Mouse (Mus musculus) gastrocnemius, postnatal 4 days (tissue): ENCODE measurements around the gene Klc1. TPM values are rescaled to one million over a fixed set of nuclear protein-coding genes. Genes with fewer than 3 reads are reported as not detected.
A peak's percentile ranks its signal among the peaks of the same experiment; 100 is the strongest.

Experiments used
- DNase-seq, 2 experiments: peaks; one replicate each; pipeline ENCODE4 v3.0.0; 2021 to 2022; ENCODE audit warnings: low spot score in 2 of 2, mixed read lengths in 2 of 2
- total RNA-seq, 2 experiments: library from RNA; stranded (reverse); gene quantifications; 2 replicates each; pipeline ENCODE4 v1.2.3; 2021

Gene Klc1
- total RNA-seq, 2 experiments from 2014 or later: 117 to 120 TPM

DNA sequence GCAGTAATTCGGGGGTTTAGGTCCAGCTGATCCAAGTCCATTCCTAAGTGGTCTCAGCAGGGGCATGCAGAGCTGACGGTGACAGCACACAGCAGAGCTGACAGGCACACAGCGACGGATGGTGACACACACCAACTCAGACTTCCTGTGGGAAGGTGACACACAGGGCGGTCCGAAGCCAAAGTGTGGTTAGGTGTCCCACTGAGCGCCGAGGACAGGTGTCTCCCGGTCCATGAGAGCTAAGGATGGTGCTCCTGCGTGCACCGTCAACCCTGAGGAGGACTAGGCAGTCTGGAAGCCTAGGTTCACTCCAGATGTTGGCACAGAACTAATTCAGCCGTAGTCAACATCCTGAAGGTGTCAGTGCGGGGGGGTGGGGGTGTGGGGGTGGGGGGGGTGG is 53.4 kb downstream of the Klc1 start:
- DNase-seq: no peak

DNA sequence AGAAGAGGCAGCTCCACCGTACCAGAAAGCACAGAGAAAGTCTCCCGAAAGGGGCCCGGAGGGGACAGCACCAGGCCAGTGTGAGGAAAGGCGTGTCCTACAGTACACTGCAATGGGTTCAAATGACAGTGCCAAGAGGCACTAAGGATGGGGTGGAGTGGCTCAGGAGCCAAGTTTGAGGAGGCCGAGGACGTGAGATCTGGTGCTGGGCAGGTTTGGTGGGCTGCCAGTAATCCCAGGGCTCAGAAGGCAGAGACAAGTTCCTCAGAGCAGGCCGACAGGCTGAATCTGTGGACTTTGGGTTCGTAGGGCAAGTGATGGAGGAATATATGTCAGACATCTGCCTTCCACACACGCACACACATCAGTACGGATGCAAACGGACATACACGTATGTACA is 54.0 kb downstream of the Klc1 start:
- DNase-seq: no peak

DNA sequence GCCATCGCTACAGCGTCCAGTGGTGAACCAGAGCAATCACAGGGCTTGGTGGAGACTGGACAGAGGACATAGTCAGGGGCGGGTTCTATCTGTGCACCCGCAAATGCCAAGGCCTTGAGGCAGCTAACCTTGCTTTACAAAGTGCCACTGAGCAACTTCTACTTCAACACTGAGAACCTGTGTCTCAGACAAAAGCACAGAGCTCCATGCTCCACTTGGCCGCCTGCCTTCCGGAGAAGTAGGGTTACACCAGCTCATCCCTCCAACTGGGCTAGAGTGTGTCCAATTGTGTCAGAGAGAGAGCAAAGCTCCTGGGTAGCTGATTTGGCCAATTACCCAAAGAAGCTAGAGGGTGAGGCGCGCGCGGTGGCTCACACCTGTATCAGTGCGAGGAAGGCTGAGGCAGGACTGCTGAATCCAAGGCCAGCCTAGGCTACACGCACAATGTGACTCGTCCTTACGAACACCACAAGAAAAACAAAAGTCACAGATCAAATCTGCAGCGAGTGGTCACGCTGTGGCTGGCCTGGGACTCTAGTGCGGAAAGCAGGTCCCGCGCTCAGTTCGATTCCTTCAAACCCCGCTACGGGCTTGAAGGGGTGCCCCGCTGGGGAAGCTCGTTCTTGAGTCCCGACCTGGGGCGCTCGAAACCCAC is 54.6 kb downstream of the Klc1 start:
- DNase-seq: no peak

GRCm38 (mm10) chr12:111813766-111814617 is 55.3 kb downstream of the Klc1 start, which contains the start of the genes Xrcc3 and Zfyve21:
Gene Xrcc3, minus strand, starts transcription at chr12:111813873.
Gene Zfyve21, plus strand, starts transcription at chr12:111814170.
- DNase-seq: peak; percentile 89 to 96

DNA sequence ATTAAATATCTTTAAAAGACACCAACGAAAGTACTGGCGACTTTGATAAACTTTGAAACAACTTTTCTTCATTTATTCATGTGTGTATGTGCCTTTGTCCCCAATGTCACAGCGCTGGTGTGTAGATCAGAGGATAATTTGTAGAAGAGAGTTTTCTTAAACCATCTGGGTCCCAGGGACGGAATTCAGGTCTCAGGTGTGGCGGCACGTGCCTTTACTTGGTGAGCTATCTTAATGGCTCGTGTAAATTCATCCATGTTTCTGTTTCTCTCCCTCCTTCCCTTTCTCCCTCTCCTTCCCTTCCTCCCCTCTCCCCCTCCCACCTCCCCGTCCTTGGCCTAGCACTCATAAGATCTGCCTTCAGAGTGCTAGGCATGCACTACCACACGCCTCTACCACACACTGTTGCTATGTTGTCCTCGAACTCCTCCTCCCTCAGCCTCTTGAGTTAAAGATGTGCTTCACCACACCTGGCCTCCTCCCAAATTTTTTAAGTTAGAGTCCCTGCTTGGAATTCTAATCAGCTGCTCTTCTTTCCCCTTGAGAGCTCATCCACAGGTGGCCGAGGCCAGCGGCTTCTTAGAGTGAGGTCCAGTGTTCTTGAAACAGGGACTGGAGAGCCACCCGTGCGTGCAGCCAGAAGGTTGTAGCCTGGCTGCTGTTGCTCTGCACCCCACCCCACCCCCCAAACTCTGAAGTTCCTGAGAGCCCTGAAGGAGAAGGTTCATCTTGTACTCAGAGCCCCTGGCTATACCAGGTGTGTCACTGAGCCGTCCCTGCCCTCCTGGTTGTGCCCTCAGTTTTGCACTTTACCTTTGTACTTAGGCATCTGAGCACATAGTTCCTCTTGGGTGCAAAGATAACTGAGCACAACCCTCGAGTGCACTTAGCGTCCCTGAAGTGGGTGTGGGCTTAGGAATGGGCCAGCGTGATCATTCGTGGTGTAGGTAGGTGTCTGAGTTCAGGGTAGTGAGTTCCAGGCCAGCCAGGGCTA is 56.4 kb downstream of the Klc1 start:
- DNase-seq: no peak

DNA sequence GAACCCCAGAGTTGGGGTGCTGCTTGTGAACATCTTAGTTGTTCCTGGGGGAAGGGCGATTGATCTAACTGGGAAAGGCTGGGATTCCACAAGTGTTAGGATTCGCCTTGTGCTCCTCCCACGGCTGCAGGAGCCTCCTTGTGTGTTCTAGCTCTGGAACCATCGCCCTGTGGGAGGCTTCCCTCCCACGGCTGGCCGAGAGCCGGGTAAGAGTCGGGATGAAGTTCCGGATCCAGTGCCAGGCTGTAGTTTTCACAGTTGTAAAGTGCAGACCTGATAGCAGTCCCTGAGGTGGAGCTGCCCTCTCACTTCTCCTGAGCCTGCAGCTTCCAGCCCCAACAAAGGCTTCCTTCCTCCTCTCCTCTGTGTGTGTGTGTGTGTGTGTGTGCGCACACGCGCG is 57.9 kb downstream of the Klc1 start:
- peak in 1 of 2 experiments; percentile 41 for DNase-seq

DNA sequence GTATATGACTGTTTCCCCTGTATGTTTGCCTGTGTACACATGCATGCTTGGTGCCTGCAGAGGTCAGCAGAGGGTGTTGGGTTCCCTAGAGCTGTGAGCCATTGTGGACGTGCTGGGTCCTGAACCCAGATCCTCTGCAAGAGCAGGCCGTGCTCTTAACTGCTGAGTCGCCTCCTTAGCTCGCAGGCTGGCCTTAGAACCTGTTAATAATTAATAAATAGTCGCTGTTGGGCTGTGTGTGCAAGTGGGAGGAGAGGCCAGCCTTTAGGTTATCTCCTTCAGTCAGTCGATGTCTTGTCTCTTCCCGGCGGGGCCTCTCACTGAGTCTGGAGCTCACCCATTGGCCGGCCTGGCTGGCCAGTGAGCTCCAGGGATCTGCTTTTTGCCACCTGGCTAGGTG is 58.3 kb downstream of the Klc1 start:
- no peak for DNase-seq

GRCm38 (mm10) chr12:111817991-111818390 is 59.3 kb downstream of the Klc1 start:
- no peak for DNase-seq

DNA sequence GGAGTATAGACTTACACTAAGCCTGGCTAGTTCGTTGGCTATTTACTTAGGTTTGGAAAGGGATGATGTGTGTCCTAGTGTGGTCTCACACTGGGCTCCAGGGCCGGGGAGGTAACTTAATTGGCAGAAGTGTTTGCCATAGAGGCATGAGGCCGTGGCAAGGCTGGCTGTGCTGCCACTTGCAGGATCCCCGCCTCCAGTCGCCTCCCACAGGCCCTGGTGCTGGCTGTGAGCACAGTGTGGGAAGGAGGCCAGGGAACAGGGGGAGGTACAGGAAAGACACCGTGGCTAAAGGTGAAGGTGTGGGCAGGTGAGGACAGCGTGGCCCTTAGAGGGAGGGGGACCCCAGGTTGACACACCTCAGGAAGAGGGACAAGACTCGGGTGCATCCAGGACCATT is 61.3 kb downstream of the Klc1 start:
- no peak for DNase-seq

- DNase-seq: no peak
These were observed 62.1 kb downstream of the Klc1 start for GRCm38 (mm10) chr12:111820708-111821107.

DNA sequence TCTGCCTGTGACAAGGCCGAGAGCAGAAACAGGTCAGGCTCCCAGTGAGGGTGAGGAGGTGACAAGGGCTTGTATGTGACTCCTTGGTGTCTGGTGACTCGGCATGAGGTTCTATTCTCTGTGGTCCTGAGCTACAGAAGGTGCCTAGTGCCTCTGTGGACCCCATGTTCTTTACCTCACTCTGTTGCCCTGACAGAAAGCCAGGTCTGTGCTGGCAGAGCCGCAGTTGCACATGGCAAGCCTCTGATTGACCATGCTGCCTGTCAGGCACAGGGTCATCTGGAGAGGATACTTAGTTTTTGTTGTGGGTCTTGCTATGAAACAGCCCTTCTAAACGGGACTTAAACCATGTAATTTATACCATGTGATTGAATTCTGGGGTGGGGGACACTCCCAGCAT is 63.3 kb downstream of the Klc1 start:
- DNase-seq: no peak

- DNase-seq: no peak
These were observed 68.9 kb downstream of the Klc1 start for GRCm38 (mm10) chr12:111827556-111827955.

DNA sequence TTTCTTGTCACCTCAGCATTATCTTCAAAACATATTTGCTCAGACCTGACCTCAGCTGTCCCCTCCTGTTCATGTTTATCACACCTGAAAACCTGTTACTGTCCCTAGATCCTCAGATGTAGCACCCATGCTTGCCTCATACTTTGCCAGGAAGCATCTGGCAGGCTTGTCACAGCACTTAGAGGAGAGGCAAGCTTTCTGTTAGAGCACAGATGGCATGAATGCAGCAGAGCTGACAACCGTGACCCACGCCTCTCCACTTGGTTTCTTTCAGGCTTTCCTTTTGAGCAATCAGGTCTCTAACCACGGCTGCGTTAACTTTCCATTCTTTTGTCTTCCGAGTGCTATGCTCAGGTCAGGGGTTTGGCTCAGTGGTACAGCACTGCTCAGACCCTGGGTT is 70.8 kb downstream of the Klc1 start:
- DNase-seq: no peak

- no peak for DNase-seq
These were observed 71.3 kb downstream of the Klc1 start for GRCm38 (mm10) chr12:111829954-111830353.

DNA sequence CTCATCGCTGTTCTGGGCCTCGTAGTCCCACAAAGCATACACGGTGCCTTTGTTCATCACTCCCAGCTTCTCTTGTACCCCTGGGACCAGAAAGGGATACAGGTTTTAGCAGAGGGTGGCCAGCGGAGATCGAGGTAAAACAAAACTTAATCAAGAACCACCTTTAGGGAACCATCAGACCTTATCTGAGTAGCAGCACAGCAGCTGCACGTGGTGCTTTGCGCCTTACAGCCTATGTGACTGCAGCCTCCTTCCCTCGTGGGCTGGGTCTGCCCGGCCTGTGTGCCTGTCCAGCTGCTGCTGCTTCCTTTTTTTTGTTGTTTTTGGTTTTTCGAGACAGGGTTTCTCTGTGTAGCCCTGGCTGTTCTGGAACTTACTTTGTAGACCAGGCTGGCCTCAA is 71.7 kb downstream of the Klc1 start:
- DNase-seq: no peak

- DNase-seq: no peak
These were observed 74.0 kb downstream of the Klc1 start for GRCm38 (mm10) chr12:111832643-111833042.

- DNase-seq: no peak
These were observed 74.8 kb downstream of the Klc1 start for GRCm38 (mm10) chr12:111833457-111833856.

DNA sequence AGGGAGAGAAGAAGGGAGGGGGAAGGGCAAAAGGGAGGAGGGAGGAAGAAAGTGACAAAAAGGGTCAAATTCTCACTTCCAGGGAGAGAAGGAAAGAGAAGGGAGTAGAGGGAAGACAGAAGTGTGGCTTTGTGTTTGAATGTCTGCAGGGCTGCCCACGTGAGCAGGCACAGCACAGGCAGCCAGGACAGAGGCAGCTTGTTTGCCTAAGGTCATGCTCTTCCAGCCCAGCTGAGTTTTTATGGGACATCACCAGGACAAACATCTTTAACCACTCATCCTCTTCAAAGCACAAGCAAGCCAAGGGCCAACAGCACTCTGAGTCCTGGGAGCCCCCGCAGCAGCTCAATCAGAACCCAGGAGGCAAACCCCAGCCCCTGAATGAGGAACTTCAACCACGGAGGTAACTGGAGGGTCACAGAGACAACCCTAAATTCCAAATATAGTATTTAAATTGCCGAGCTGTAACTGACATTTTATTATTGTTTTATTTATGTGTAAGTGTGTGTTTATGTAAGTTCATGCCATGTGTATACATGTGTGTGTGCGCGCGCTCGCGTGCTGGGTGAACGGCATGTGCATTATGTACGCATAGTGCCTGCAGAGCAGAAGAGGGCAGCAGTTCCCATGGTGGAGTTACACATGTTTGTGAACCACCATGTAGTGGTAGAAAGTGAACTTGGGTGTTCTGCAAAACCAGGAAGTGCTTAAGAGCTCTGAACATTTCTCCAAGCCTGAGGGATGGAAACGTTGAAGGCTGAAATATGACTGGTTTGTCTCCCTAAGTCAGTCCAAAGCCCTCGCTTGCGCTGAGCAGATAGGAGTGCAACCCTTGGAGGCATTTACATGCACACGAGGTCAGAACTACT is 84.2 kb downstream of the Klc1 start:
- DNase-seq: no peak

GRCm38 (mm10) chr12:111843470-111843869 is 84.8 kb downstream of the Klc1 start:
- DNase-seq: no peak

- DNase-seq: no peak
These were observed 87.3 kb downstream of the Klc1 start for GRCm38 (mm10) chr12:111845953-111846352.
